Mouse (Mus musculus): ENCODE measurements around the gene Hsd11b1.

GRCm38 (mm10) chr1:193173810-193174129 lies 90.1 kb downstream of the Hsd11b1 start:
- TF ChIP-seq CTCF (IDR thresholded peaks at IDR 0.05; ENCODE audit: low read depth): no peak
- no peak for TF ChIP-seq EP300 (IDR thresholded peaks at IDR 0.05; ENCODE audit: low read depth)

Data from heart, postnatal 0 days (tissue).